Mouse (Mus musculus): ENCODE data around the gene Cfap97. TPM values are rescaled to one million over a fixed set of nuclear protein-coding genes. Genes with fewer than 3 reads are reported as not detected.
"Not testable (repeated sequence)": the region's sequence is repeated elsewhere in the genome, so short reads cannot be mapped to it uniquely, and the experiment has no call there.

The Cfap97 gene
- 10 to 100 TPM; 16.7 to 21.2 TPM for total RNA-seq (2021)
- long read RNA-seq, experiment 1, full-length matches to known transcripts = 2 of 4 reads
- long read RNA-seq, experiment 1, partial matches to known transcripts = 1 of 4 reads
- long read RNA-seq, experiment 1, other reads (novel, unspliced or antisense) = 1 of 4 reads
- long read RNA-seq, experiment 2, full-length matches to known transcripts = 4 of 8 reads
- long read RNA-seq, experiment 2, partial matches to known transcripts = 2 of 8 reads
- long read RNA-seq, experiment 2, other reads (novel, unspliced or antisense) = 2 of 8 reads

DNA sequence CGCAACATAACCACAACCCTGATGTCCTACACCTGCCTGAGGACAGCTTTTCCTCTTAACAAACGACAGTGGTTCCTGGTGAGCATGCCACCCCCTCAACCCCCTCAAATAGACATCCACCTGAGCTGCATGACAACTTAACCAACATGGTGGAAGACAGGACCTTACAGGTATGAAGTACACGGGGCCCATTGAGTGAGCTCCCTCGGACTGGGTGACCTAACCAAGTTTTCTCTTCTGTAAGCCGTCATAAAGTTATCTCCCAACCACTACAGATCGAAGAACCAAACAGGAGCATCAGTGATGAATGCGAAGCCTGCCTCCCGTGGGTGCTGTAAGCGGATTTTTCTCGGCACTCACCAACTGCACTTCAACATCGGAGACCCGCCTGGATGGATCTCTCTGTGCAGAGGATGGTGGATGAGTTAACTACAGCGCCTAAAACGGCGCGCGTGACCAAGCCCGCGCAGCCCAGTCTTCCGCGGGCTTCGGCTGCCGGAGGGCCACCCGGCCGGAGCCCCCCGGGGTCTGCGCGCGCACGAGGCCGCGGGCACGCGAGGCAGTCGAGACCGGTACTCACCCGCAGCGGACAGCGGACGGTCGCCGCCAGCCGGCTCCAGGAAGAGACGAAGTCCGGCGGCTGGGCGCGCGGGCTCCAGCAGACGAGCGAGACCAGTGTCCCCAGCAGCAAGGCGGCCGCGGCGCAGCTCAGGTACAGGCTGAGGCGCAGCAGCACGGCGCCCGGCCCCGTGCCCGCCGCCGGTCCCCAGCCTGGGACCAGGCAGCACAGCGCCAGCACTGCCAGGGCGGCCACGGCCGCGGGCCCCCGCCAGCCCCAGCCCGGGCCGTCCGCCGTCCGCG, at the start of gene Cfap97:
Gene Cfap97, plus strand, starts transcription at position 570 of the 861 bp plus-strand sequence.
- peak; percentile 73 for DNase-seq

DNA sequence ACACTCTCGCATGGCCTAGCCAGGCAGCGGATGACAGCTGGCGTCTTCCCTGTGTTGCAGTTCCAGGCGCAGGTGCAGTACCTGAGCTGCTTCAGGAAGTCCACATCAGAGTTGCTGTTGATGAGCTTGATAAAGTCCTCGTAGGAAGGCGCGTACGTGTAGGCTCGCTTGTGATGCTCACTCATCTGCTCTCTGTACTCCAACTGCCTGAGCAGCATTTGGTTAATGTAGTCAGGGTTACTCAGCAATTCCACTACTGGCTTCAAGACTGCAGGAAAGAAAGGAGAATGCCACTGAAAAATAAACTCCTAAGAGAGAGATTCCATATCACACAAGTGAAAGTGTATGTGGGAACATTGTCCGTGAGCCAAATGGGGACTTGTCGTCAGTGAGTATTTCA, 48.1 kb upstream of the Cfap97 start:
- DNase-seq = no peak

DNA sequence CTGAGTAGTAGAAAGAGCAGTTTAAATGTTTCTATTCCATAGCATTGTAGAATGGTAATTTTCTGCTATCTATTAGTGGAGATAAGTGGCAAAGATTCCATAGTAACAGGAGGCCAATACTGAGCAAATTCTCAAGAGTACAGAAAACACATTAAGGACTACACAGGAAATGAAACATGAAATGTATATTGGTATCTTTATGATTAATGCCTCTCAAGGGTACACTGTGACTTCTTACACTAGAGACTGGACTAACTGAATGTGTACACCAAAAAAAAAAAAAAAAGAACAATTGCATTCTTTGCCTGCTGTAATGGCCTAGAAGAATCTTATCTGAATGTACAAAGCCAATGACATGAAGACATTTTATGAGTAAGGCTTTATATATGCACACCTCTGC, 43.9 kb upstream of the Cfap97 start:
- no peak for DNase-seq

DNA sequence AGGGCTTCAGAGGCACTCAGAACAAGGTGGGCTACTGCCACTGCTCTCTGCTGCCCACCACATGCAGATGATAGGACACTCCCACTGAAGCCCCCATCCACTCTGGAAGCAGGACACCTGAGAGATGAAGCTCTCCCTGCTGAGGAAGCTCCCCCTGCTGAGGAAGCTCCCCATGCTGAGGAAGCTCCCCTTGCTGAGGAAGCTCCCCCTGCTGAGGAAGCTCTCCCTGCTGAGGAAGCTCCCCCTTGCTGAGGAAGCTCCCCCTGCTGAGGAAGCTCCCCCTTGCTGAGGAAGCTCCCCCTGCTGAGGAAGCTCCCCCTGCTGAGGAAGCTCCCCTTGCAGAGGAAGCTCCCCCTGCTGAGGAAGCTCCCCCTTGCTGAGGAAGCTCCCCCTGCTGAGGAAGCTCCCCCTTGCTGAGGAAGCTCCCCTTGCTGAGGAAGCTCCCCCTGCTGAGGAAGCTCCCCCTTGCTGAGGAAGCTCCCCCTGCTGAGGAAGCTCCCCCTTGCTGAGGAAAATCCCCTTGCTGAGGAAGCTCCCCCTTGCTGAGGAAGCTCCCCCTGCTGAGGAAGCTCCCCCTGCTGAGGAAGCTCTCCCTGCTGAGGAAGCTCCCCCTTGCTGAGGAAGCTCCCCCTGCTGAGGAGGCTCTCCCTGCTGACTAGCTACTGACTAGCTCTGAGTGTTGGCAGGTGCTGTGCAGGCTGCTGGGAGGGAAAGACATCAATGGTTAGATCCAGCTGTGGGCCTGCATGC, 38.0 kb upstream of the Cfap97 start:
- DNase-seq = not testable (repeated sequence)

- DNase-seq = no peak
Measured at GRCm38 (mm10) chr8:46117172-46117571, 34.4 kb upstream of the Cfap97 start.

- no peak for DNase-seq
Measured at GRCm38 (mm10) chr8:46119176-46119575, 32.4 kb upstream of the Cfap97 start.

- no peak for DNase-seq
Measured at GRCm38 (mm10) chr8:46122498-46122897, 29.1 kb upstream of the Cfap97 start.

DNA sequence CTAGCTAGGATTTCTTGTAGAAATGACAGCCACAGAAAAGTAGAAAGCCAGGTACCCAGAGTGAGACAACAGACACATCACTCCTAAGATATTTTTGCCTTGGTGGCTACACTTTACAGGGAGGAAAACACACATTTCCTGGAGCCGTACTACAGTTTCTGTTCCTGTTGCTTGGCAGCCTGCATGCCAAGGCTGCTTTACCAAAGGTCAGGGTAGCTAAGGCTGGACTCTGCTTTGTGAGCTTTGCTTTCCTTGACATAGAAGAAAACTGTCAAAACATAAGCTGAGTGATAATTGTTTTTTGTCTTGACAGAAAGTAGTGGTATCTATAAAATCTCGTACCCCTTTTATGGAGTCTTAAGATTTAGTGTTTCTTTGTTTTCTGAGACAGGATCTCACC, 21.1 kb upstream of the Cfap97 start:
- no peak for DNase-seq

- not testable (repeated sequence) for DNase-seq
Measured at GRCm38 (mm10) chr8:46135546-46135945, 16.0 kb upstream of the Cfap97 start.

- no peak for DNase-seq
Measured at GRCm38 (mm10) chr8:46137336-46137735, 14.2 kb upstream of the Cfap97 start.

- DNase-seq = no peak
Measured at GRCm38 (mm10) chr8:46137843-46138596, 13.6 kb upstream of the Cfap97 start.

- DNase-seq = no peak
Measured at GRCm38 (mm10) chr8:46140376-46141120, 11.0 kb upstream of the Cfap97 start.

GRCm38 (mm10) chr8:46141688-46142087, 9.9 kb upstream of the Cfap97 start:
- no peak for DNase-seq

- no peak for DNase-seq
Measured at GRCm38 (mm10) chr8:46142498-46143081, 9.0 kb upstream of the Cfap97 start.

DNA sequence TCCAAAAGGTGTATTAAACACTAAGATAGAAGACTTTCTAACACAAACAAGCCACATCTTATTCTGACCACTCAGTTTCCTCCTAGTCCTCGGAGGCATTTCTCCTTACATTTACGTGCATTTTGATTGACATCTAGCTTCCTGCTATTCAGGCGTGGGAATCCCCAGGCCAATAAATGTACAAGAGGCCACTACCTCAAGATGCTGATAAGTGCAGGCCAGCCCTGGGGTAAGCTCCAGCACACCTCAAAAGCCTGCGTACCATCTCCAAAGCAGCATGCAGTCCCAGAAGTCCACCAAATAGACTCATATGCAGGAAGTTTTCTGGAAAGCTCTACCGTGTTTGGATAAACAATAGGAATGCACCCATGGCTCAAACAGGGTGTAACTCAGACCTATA, 8.1 kb upstream of the Cfap97 start:
- no peak for DNase-seq

GRCm38 (mm10) chr8:46143924-46144323, 7.6 kb upstream of the Cfap97 start:
- no peak for DNase-seq

DNA sequence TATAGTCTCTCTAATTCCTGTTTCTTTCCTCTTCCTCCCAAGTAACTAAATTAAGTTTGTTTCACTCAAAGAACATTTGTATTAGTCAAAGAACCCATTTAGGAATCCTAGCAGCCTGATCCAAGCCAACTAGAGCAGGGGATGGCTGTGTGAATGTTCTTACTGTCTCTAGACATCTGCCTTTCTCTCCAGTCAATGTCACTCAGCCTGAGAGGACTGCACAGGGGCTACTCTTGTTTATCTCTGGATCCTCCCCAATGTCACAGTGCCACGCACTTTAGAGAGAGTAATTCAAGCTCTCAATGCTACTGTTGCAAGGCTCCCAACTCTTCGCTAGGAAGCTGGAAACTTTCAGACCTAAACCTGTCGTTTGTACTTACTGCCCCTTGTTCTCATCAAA, 5.4 kb upstream of the Cfap97 start:
- DNase-seq = no peak

DNA sequence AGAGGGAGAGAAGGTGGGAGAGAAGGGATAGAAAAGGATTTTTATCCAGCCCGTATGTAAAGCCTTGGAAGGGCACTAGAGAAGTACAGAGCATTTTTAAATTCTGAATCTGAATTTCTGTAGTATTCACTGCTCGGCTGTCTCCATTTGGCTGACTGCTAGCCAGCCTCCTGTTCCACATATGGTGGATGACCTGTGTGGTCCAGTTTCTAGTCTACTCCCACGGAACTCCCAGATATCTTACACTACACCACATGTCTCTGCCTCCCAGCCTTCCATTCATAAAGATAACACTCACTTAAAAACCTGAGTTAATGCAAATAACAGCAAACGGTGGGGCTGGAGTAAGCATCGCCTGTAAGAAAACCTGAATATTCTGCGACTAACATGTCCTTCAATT, 2.3 kb upstream of the Cfap97 start:
- no peak for DNase-seq

DNA sequence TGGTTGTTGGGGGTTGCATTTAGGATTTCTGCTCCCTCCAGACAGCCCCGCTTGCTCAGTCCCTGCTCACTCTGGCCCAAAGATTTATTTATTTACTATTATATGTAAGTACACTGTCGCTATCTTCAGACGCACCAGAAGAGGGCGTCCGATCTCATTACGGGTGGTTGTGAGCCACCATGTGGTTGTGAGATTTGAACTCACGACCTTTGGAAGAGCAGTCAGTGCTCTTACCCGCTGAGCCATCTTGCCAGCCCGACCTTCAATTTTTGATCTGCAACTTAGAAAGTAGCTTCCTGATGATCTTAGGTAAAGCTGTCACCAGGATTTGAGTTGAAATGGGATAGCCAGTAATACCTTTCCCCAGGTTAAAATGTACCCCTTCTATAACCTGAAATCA, 1.8 kb upstream of the Cfap97 start:
- no peak for DNase-seq

DNA sequence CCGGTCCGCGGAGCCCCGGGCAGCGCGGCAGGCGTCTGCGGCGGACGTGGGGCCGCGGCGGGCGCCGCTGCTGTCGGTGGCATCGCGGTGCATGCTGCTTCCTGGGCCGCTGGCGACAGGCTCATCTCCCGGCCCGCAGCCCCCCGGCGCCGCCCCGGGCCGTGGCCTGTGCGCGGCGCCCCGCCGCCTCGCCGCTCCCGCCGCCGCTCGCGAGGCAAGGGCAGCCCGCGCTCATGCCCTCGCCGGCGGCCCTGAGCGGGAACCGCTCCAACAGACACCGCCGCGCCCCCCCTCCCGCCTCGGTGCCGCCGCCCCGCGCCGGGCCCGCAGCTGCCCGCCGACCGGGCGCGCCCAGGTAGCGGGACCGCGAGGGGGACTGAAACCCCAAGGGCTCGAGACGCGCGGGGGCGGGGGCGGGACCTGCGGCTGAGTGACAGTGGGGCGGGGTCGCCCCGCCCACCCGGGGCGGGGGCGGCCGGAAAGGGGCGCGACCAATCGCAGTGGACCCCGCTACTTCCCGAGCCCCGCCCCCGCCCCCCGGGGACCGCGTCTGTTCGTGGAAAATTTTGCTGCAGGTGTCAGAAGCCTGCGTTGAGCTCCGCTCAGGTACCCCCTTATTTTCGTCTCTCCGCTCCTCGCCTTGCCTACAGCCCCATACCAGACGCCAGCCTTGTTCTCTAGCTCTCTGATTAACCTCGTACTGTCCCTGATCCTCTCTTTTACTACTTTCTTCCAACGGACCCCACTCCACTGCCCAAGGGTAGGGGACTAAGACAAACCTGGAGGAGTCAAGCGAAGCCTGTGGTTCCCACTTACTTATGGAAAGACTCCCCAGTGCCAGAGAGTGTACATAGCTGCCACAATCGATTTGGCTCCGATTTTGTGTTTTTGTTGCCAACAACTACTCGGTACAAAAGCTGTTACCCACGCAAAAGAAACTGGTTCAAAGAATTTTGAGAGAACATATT, 777 bp downstream of the Cfap97 start, which contains the start of gene Snx25:
Gene Snx25, minus strand, starts transcription at position 96 of the 968 bp plus-strand sequence.
- DNase-seq = peak; percentile 94
